Mouse (Mus musculus): Measurements from ENCODE around the gene Gm6034.
A peak's percentile ranks its signal among the peaks of the same experiment; 100 is the strongest.
"Not testable (repeated sequence)": the region's sequence is repeated elsewhere in the genome, so short reads cannot be mapped to it uniquely, and the experiment has no call there.

Gm6034 gene

GRCm38 (mm10) chr17:36023710-36024654, 18.8 kb upstream of the Gm6034 start:
- no peak for DNase-seq

DNA sequence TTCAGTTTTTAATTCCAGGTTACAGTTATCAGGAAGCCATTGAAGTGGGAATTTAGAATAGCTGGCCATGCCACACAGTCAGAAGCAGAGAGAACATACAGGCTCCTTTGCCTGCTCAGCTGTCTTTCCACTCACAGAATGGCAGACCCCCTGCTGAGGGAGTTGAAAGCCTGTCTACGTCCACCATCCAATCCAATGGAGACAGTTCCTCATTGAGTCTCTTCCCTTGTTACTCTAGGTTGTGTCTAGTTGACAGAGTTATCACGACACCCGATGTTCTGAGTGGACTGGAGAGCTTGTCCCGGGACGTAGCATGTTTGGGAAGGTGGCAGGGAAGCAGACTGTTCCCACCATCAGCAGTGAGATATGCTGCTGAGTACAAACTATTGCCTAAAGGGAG, 17.6 kb upstream of the Gm6034 start:
- DNase-seq, result no peak

DNA sequence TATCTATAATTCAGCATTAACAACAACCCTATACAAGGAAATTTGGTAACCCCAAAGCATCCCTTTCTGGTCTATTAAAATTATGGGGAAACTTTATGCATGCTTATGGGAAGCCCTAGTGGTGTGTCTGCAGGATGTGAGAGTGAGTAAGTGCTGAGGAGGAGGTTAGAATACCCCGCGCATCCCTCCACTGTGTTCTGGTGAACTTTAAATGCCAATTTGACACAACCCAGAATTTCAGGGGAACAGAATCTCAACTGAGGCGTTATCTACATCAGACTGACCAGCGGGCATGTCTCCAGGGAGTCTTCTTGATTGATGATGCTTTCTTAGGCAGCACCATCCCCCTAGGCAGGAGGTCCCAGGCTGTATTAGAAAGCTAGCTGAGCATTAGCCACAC, 16.9 kb upstream of the Gm6034 start:
- no peak for DNase-seq

DNA sequence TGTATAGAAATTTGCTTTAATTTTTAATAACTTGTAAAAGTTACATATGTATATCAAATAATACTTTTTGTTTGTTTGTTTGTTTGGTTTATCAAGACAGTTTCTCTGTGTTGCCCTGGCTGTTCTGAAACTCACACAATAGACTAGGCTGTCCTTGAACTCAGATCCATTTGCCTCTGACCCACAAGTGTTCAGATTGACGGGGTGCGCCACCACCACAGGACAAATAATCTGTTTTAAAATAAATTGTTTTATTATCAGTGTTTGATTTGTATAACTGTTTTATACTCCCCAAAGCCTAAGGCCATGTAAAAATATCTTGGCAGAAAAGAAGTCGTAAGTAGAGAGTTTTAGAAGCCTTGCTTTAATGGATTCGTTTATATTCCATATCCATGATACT, 15.1 kb upstream of the Gm6034 start:
- DNase-seq, result no peak

GRCm38 (mm10) chr17:36028879-36029619, 13.7 kb upstream of the Gm6034 start:
- no peak for DNase-seq

- not testable (repeated sequence) for DNase-seq
These were observed 12.6 kb upstream of the Gm6034 start for GRCm38 (mm10) chr17:36030046-36030702.

- not testable (repeated sequence) for DNase-seq
These were observed 11.8 kb upstream of the Gm6034 start for GRCm38 (mm10) chr17:36030703-36031582.

GRCm38 (mm10) chr17:36031583-36032331, 11.0 kb upstream of the Gm6034 start:
- peak; percentile 44 for DNase-seq

- DNase-seq, result not testable (repeated sequence)
These were observed 10.3 kb upstream of the Gm6034 start, which contains the start of gene H2-T23 for GRCm38 (mm10) chr17:36032351-36032875. Gene H2-T23, minus strand, starts transcription at chr17:36032855.

- not testable (repeated sequence) for DNase-seq
These were observed 8.2 kb upstream of the Gm6034 start for GRCm38 (mm10) chr17:36034524-36034923.

GRCm38 (mm10) chr17:36035010-36035638, 7.6 kb upstream of the Gm6034 start:
- DNase-seq, result peak; percentile 49

DNA sequence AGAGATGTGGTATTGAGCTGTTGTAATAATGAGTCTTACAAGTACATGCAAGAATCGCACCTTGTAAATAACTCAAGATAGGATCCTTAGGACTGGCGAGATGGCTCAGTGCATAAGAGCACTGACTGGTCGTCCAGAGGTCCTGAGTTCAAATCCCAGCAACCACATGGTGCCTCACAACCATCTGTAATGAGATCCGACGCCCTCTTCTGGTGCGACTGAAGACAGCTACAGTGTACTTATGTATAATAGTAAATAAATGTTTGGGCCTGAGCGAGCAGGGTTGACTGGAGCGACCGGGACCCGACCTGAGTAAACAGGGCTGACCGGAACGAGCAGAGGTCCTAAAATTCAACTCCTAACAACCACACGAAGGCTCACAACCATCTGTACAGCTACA, 6.6 kb upstream of the Gm6034 start:
- DNase-seq, result not testable (repeated sequence)

DNA sequence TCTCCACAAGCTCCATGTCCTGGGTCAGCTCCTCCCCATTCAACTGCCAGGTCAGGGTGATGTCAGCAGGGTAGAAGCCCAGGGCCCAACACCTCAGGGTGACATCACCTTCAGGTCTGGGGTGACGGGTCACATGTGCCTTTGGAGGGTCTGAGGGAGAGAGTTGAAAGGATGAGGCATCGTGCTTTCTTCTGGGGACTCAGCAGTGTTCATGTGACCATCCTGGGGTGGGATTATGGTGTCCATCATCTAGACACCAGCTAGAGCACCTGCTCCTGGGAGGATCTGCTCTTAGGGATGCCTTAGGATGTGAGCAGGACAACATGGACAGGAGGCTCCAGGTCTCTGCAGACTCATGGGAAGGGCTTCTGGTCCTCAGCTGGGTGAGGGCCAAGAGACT, 2.2 kb upstream of the Gm6034 start:
- DNase-seq, result not testable (repeated sequence)

- DNase-seq, result not testable (repeated sequence)
These were observed 706 bp upstream of the Gm6034 start for GRCm38 (mm10) chr17:36042055-36042454.

GRCm38 (mm10) chr17:36043286-36043685, 525 bp downstream of the Gm6034 start:
- DNase-seq, result no peak

DNA sequence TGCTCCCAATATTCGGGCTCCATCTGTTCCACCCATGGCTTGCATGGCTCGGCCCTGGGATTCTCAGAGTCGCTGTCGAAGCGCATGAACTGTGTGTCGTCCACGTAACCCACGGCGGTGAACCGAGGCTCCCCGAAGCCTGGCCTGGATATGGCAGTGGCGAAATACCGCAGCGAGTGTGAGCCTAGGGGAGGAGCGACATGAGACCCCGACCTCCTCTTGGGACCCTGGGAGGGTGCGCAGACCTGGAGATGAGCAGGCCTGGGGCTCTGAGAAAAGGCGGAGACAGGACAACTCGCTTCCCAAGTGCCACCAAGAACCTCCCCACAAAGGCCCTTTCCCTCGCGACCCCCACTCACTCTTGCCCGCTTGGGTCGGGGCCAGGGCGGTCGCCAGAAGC, 15.2 kb downstream of the Gm6034 start:
- not testable (repeated sequence) for DNase-seq

- DNase-seq, result not testable (repeated sequence)
These were observed 15.6 kb downstream of the Gm6034 start, which contains the start of gene Gm11127 for GRCm38 (mm10) chr17:36058362-36058761. Gene Gm11127, minus strand, starts transcription at chr17:36058371.

DNA sequence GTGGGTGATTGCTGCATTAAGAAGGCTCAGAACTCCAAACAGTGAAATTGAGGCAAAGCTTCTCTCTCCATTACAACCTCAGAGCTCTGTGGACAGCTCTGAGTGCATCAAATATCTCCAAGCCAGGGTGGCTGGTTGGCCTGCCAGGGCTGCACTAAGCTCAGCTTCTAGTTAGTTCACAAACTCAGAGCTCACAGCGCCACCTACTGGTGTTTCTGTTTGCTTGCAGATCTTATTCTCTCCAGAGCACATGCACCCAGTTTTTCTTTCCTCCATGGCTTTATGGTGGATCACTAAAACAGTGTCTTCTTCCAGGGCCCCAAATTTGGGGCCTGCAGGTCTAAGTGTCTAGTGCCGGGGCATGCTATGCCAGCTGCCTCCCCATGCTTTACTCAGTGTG, 18.1 kb downstream of the Gm6034 start:
- peak; percentile 62 for DNase-seq

- not testable (repeated sequence) for DNase-seq
These were observed 39.1 kb downstream of the Gm6034 start for GRCm38 (mm10) chr17:36081901-36082300.

DNA sequence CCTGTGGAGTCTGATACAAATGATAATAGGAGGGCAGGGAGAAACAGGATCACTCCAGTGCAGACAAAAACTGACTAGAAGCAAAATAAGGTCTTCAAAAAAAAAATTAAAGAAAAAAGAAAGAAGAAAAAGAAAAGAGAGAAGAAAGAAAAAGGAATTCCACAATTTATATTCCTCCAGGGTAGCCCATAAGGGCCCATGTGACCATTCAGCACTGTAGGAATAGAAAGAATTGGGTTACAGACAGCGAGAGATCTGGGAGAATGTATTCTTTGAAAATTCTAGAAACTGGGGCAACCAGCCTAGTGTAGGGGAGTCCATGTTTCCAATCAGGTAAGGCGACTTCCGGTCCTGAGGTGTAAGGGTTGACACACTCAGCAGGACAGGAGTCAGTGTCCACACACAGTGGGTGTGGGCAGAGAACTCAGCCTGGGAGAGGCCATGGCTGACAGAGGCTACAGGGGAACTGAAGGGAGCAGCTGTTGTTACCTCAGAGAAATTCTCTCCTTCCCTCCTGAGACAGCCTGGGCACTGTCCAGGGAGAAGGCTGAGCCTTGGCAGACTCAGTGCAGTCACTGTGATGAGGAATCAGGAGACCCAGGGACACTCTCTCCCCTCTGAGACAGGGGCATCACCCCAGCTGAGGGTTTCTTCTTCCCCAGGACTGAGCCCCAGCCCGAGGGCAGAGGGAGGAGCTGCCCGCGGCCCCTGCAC, 39.9 kb downstream of the Gm6034 start:
- not testable (repeated sequence) for DNase-seq

Data from cerebellum, adult 8-10 months (tissue).